Mouse (Mus musculus) small intestine, adult 10 weeks (tissue): ENCODE results near the gene Sell. TPM values are rescaled to one million over a fixed set of nuclear protein-coding genes. Genes with fewer than 3 reads are reported as not detected.

ENCODE experiments used
- polyA plus RNA-seq: library from polyadenylated mRNA; stranded (reverse); fragments of 350-450 nt; fragmentation: Illumina TruSeq; extraction: RNeasy Lipid Tissue Mini Kit (QIAGEN cat#74804); gene quantifications from one replicate; pipeline ENCODE4 v1.2.3, GENCODE M21; 2014; ENCODE audit warnings: low replicate concordance

Gene Sell
- polyA plus RNA-seq, result 6.7 TPM

DNA sequence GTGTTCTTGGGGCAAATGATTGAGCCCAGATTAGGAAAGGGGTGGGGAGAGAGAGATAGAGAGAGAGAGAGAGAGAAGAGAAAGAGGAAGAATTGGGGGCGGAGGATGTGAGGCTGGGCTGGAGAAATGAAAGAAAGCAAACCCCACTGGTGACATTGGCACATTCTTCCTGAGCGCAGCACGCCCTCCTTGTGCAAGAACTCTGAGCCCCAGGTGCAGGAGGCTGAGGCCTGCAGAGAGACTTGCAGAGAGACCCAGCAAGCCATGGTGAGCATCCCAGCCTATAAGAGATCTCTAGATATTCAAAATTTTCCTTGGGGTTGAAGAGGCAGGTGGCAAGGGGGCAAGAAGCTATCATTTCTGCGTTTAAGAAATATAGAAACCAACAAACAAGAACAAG, at the start of gene Sell:
Sell (plus strand) TSS at position 58 of the 400 bp plus-strand sequence.

GRCm38 (mm10) chr1:164047934-164048333, 13.8 kb upstream of the Sell start, which contains the start of gene Sele:
Sele (plus strand) TSS chr1:164048234.

DNA sequence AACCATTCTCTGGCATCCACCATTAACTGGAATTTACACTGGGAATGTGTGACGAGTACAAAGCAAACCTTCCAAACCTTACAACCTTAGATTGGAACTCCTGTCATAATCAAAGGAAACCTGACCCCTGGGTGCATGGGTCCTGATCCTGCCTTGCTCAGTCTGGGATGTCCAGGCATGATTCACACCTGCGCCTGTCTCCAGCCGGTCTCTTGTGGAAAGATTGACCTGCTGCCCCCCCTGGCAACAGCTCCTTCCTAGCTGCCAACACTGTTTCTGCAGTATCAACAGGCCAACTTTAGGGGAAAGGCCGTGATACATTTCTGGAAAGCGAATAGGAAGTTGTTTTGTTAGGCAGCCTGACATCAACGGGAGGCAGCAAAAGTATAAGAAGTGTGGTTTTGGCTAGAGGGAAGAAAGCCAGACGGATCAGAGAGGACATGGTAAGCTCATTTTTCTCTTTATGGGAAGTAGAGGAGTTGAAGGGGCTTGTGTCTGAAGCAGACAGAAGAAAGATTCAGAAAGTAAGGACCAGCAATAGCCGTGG, 53.2 kb downstream of the Sell start, which contains the start of gene Selp:
Selp (plus strand) TSS at position 318 of the 547 bp plus-strand sequence.

Other genes with a start within 250 kb of the Sell start
- gene Scyl3, start 132.9 kb upstream of the Sell start, polyA plus RNA-seq, result 54.3 TPM
- 4.1 TPM for gene BC055324, start 67.2 kb upstream of the Sell start, polyA plus RNA-seq
- 10.5 TPM for gene Mettl18, start 67.1 kb upstream of the Sell start, polyA plus RNA-seq
- not detected for gene Sele, start 13.7 kb upstream of the Sell start, polyA plus RNA-seq
- gene Selp, start 53.3 kb downstream of the Sell start, polyA plus RNA-seq, result 1.6 TPM
- gene F5, start 89.9 kb downstream of the Sell start, polyA plus RNA-seq, result 2.5 TPM
- 40.6 TPM for gene Slc19a2, start 187.1 kb downstream of the Sell start, polyA plus RNA-seq
- gene Ccdc181, start 213.6 kb downstream of the Sell start, polyA plus RNA-seq, result 20.9 TPM
- 12.7 TPM for gene Nme7, start 242.1 kb downstream of the Sell start, polyA plus RNA-seq
- gene Blzf1, start 245.5 kb downstream of the Sell start, polyA plus RNA-seq, result 38.6 TPM